Mouse (Mus musculus): ENCODE measurements around the gene Ccdc86. TPM values are rescaled to one million over a fixed set of nuclear protein-coding genes. Genes with fewer than 3 reads are reported as not detected.

Ccdc86 gene
- total and polyA plus RNA-seq, 2 experiments from 2014 or later, result 6.5 to 13.1 TPM

- Histone ChIP-seq H3K27ac (ENCODE audit: low read depth, low read length) (no peak overlapping the region), H3K9me3 (ENCODE audit: low read length) (no peaks in the 10 kb centered on the region), H3K9ac (replicated peaks; ENCODE audit: low read length, poor library complexity, severe bottlenecking) (peak overlapping the region; percentile 80), H3K4me2 (ENCODE audit: low read depth, low read length, poor library complexity, severe bottlenecking) (peak overlapping the region; percentile 100), H3K4me3 (ENCODE audit: low read depth, low read length) (peak overlapping the region; percentile 78), H3K36me3 (ENCODE audit: insufficient read depth, low read length) (peaks cover 25% of the 10 kb centered on the region), H3K4me1 (ENCODE audit: insufficient read depth, low read length) (peaks cover 17% of the 10 kb centered on the region; the same call in 1 of the 2 replicates), H3K27me3 (ENCODE audit: insufficient read depth, low read length) (no peaks in the 10 kb centered on the region)
- DNase-seq (ENCODE audit: low spot score) (no peak), ATAC-seq (ENCODE audit: low FRiP score) (no peak)
- WGBS, result 92% methylated on average over 5 of the region's 5 CpGs
- TF ChIP-seq CTCF (IDR thresholded peaks at IDR 0.05), result no peak
Measured at GRCm38 (mm10) chr19:10947219-10947618, 1.8 kb downstream of the Ccdc86 start.

- no peaks in the 10 kb centered on the region for H3K9me3 ChIP-seq (ENCODE audit: low read length)
- TF ChIP-seq CTCF (IDR thresholded peaks at IDR 0.05), result no peak
- 84% methylated on average over 3 of the region's 3 CpGs for WGBS
- H3K9ac ChIP-seq (replicated peaks; ENCODE audit: low read length, poor library complexity, severe bottlenecking), result no peak overlapping the region
- no peak overlapping the region for H3K4me3 ChIP-seq (ENCODE audit: low read depth, low read length)
- no peaks in the 10 kb centered on the region for H3K27me3 ChIP-seq (ENCODE audit: insufficient read depth, low read length)
- peak overlapping the region; percentile 100; the same call in 1 of the 2 replicates for H3K4me2 ChIP-seq (ENCODE audit: low read depth, low read length, poor library complexity, severe bottlenecking)
- H3K36me3 ChIP-seq (ENCODE audit: insufficient read depth, low read length), result peaks cover 31% of the 10 kb centered on the region
- H3K27ac ChIP-seq (ENCODE audit: low read depth, low read length), result no peak overlapping the region
- no peak for DNase-seq (ENCODE audit: low spot score)
- peaks cover 17% of the 10 kb centered on the region; the same call in 1 of the 2 replicates for H3K4me1 ChIP-seq (ENCODE audit: insufficient read depth, low read length)
- ATAC-seq (ENCODE audit: low FRiP score), result no peak
Measured at GRCm38 (mm10) chr19:10946506-10946905, 2.6 kb downstream of the Ccdc86 start.

- H3K4me2 ChIP-seq (ENCODE audit: low read depth, low read length, poor library complexity, severe bottlenecking), result no peak overlapping the region
- TF ChIP-seq CTCF (IDR thresholded peaks at IDR 0.05), result no peak
- no peak for ATAC-seq (ENCODE audit: low FRiP score)
- no peak for DNase-seq (ENCODE audit: low spot score)
- H3K27ac ChIP-seq (ENCODE audit: low read depth, low read length), result no peak overlapping the region
- no peaks in the 10 kb centered on the region for H3K27me3 ChIP-seq (ENCODE audit: insufficient read depth, low read length)
- 91% methylated on average over 3 of the region's 3 CpGs for WGBS
- peaks cover 31% of the 10 kb centered on the region for H3K36me3 ChIP-seq (ENCODE audit: insufficient read depth, low read length)
- H3K9ac ChIP-seq (replicated peaks; ENCODE audit: low read length, poor library complexity, severe bottlenecking), result no peak overlapping the region
- no peak overlapping the region for H3K4me3 ChIP-seq (ENCODE audit: low read depth, low read length)
- H3K9me3 ChIP-seq (ENCODE audit: low read length), result no peaks in the 10 kb centered on the region
- H3K4me1 ChIP-seq (ENCODE audit: insufficient read depth, low read length), result peaks cover 21% of the 10 kb centered on the region; the same call in 1 of the 2 replicates
Measured at GRCm38 (mm10) chr19:10943955-10944354, 5.1 kb downstream of the Ccdc86 start.

- TF ChIP-seq CTCF (IDR thresholded peaks at IDR 0.05), result no peak
- 2% methylated on average over 40 of the region's 40 CpGs for WGBS
- peak overlapping the region; percentile 13; the same call in 1 of the 2 replicates for H3K27ac ChIP-seq (ENCODE audit: low read depth, low read length)
Measured at GRCm38 (mm10) chr19:10940801-10941457, 8.1 kb downstream of the Ccdc86 start.

GRCm38 (mm10) chr19:10940097-10940800 is 8.8 kb downstream of the Ccdc86 start:
- DNase-seq (ENCODE audit: low spot score) (peak; percentile 89), ATAC-seq (ENCODE audit: low FRiP score) (peak; percentile 91)
- H3K4me1 ChIP-seq (ENCODE audit: insufficient read depth, low read length), result peaks cover 5% of the 10 kb centered on the region; the same call in 1 of the 2 replicates
- WGBS, result 16% methylated on average over 37 of the region's 37 CpGs
- peak overlapping the region; percentile 13; the same call in 1 of the 2 replicates for H3K27ac ChIP-seq (ENCODE audit: low read depth, low read length)
- no peaks in the 10 kb centered on the region for H3K27me3 ChIP-seq (ENCODE audit: insufficient read depth, low read length)
- peak overlapping the region; percentile 51 for H3K4me2 ChIP-seq (ENCODE audit: low read depth, low read length, poor library complexity, severe bottlenecking)
- peak overlapping the region; percentile 21; the same call in 1 of the 2 replicates for H3K4me3 ChIP-seq (ENCODE audit: low read depth, low read length)
- no peaks in the 10 kb centered on the region for H3K9me3 ChIP-seq (ENCODE audit: low read length)
- peak overlapping the region; percentile 50 for H3K9ac ChIP-seq (replicated peaks; ENCODE audit: low read length, poor library complexity, severe bottlenecking)
- TF ChIP-seq CTCF (IDR thresholded peaks at IDR 0.05), result peak; percentile 87
- H3K36me3 ChIP-seq (ENCODE audit: insufficient read depth, low read length), result peaks cover 31% of the 10 kb centered on the region

More at GRCm38 (mm10) chr19:10940801-10941457, 8.1 kb downstream of the Ccdc86 start:
- ATAC-seq (ENCODE audit: low FRiP score) (peak; percentile 85), DNase-seq (ENCODE audit: low spot score) (peak; percentile 62)
- H3K4me1 ChIP-seq (ENCODE audit: insufficient read depth, low read length), result peaks cover 5% of the 10 kb centered on the region; the same call in 1 of the 2 replicates
- peak overlapping the region; percentile 50 for H3K9ac ChIP-seq (replicated peaks; ENCODE audit: low read length, poor library complexity, severe bottlenecking)
- peaks cover 31% of the 10 kb centered on the region for H3K36me3 ChIP-seq (ENCODE audit: insufficient read depth, low read length)
- no peaks in the 10 kb centered on the region for H3K27me3 ChIP-seq (ENCODE audit: insufficient read depth, low read length)
- no peaks in the 10 kb centered on the region for H3K9me3 ChIP-seq (ENCODE audit: low read length)
- peak overlapping the region; percentile 21; the same call in 1 of the 2 replicates for H3K4me3 ChIP-seq (ENCODE audit: low read depth, low read length)
- peak overlapping the region; percentile 51 for H3K4me2 ChIP-seq (ENCODE audit: low read depth, low read length, poor library complexity, severe bottlenecking)

- H3K4me1 ChIP-seq (ENCODE audit: insufficient read depth, low read length), result peaks cover 5% of the 10 kb centered on the region; the same call in 1 of the 2 replicates
- no peak overlapping the region for H3K27ac ChIP-seq (ENCODE audit: low read depth, low read length)
- WGBS, result 79% methylated on average over 3 of the region's 3 CpGs
- ATAC-seq (ENCODE audit: low FRiP score), result no peak
- TF ChIP-seq CTCF (IDR thresholded peaks at IDR 0.05), result no peak
- no peak overlapping the region for H3K9ac ChIP-seq (replicated peaks; ENCODE audit: low read length, poor library complexity, severe bottlenecking)
- H3K4me2 ChIP-seq (ENCODE audit: low read depth, low read length, poor library complexity, severe bottlenecking), result no peak overlapping the region
- no peaks in the 10 kb centered on the region for H3K27me3 ChIP-seq (ENCODE audit: insufficient read depth, low read length)
- peaks cover 16% of the 10 kb centered on the region for H3K36me3 ChIP-seq (ENCODE audit: insufficient read depth, low read length)
- no peak for DNase-seq (ENCODE audit: low spot score)
- no peak overlapping the region for H3K4me3 ChIP-seq (ENCODE audit: low read depth, low read length)
- no peaks in the 10 kb centered on the region for H3K9me3 ChIP-seq (ENCODE audit: low read length)
Measured at GRCm38 (mm10) chr19:10938771-10939170, 10.3 kb downstream of the Ccdc86 start.
